Mouse (Mus musculus): ENCODE data around the gene Ripor3.

GRCm38 (mm10) chr2:168003431-168003830, 7.0 kb downstream of the Ripor3 start:
- no peak for TF ChIP-seq POLR2A (IDR thresholded peaks at IDR 0.05; ENCODE audit: low read depth, low read length)
- no peak for TF ChIP-seq CTCF (IDR thresholded peaks at IDR 0.05; ENCODE audit: extremely low read depth, insufficient read length, insufficient replicate concordance, low read depth, low read length)
